Mouse (Mus musculus) right cerebral cortex, postnatal 14 days (tissue): ENCODE measurements at regions not wholly inside any gene's neighbourhood (a gene's known extent, or its start where the extent isn't known, plus 50 kb on each side); places are given as distances from the start of the nearest gene placed in this dataset.

Experiments
- DNase-seq: peaks from one replicate; pipeline ENCODE4 v3.0.0; 2022

DNA sequence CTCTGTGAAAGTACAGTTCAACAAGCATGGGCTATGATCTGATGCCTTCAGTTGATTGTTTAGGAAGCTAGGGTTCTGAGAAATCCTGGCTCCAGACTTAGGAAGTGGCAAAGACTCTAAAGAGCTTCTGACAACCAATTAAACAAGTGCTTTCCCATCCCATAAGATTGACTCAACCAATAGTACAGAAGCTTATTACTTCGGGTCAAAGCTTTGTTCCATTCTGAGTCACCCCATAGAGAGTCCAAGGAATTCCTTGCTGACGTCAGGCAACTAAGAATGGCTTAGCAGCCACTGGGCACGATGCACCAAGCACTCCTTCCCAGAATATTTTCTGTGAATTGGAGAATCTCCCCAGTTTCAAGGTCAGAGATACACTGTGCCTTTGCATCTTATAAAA, 59.0 kb upstream of the Ntm start:
- no peak for DNase-seq

DNA sequence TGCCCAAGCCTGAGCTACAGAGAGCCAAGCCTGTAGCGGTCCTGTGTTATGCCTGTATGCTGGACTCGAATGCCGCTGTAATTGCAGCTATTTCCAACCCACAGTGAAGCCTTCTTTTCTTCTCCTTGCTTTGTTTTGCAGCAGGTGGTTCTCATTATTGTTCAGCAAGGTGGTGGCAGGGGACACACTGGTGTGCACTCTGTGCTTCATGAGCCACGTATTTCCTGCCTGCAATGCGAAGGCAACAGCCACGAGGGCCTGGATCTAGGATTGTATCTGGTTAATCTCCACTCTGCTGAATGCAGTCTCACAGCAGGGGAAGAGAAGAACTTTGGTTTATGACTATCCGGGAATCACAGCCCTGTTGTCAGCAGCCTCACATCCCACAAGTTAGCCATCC, 62.3 kb upstream of the Ntm start:
- DNase-seq: no peak

DNA sequence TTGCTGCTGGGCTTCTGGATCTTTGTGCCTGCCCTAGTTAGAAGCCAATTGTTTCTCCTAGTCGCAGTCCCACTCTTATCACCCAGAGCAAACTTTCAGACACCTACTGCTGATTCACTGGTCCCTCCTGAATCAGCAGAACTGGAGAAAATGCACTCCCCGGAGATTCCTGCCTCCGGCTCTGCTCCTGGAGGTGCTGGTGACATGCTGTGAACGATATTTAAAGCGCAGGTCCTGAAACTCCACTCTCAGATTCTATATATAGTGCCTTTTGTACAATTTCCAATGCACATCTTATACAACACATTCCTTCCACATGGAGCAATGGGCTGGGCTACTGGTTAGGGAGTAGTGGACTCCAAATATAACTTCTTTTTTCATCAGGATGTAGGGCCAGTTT, 64.0 kb upstream of the Ntm start:
- DNase-seq: no peak

DNA sequence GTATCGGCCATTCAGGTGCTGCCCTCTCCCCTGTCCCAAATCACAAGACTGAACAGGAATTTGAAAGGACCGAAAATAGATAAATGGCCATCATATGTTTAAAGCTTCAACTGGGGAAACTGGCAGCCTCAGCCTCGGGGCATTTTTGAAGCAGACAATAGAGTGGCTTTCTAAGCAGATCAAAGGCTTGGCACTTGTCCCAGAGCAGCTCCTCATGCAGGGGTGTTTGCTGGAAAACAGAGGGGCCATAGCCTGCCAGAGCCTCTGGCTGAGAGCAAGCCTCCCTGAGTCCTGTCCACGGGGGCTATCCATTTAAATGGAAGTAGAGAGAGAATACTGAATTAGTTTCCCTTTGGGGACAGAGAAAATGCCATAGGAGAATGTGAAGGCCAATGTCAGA, 77.5 kb upstream of the Ntm start:
- DNase-seq: no peak

GRCm38 (mm10) chr9:30064551-30064950, 101.6 kb upstream of the Ntm start:
- DNase-seq: no peak

- DNase-seq: no peak
These were observed 105.0 kb upstream of the Ntm start for GRCm38 (mm10) chr9:30067980-30068379.

GRCm38 (mm10) chr9:30075233-30075632, 112.3 kb upstream of the Ntm start:
- no peak for DNase-seq

DNA sequence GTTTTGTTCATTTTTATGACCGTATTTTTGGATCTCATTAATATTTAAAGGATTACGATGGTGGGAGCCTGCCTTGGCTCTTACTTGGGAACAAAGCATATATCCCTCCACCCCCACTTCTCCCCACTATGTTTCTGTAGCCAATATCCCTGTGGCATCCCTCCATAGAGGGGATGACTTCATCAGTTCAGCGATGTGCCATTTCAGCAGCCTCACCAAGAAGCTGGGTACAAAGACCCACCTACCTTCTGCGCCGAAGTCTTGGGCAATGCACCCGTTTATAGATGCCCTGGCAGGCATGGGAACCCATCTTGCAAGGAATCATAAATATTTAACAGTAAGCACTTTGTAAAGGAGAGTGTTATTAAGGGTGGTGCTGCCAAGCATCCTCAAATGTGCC, 113.1 kb upstream of the Ntm start:
- DNase-seq: no peak

- DNase-seq: no peak
These were observed 113.5 kb upstream of the Ntm start for GRCm38 (mm10) chr9:30076482-30076881.

DNA sequence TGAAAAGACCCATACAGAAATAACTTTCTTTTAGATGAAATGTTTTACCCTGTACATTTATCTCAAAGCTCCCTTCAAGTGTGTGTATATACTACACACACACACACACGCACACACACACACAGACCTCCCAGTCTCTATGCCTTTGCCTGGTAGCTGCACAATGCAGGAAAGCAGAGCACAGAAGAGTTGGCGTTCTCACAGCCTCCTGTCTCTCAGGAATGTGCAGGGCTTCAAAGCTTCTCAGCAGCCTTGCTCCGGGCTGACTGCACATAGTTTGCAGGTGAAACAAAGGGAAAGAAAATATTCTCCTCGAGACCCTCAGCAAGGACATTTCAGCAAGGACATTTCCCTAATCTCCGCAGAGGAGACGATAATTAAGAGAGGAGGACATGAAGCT, 139.0 kb upstream of the Ntm start:
- no peak for DNase-seq

DNA sequence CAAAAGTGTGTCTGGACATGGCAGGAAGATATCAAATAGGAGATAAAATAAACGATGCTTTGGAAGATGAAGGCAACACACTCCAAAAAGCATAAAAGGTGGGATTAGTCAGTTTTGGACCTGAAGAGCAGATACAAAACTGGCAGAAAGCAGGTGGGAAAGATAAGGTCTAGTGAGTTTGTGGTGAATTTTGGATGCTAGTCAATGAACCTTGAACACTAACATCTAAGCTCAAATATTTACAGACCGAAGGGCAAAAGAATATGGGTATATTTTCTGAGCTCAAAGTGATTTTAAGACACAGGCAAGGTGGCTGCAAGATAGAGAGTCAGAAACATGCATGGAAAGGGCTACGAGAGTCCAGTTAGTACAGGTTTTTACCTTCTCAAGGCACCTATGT, 159.4 kb upstream of the Ntm start:
- no peak for DNase-seq

GRCm38 (mm10) chr9:30129151-30129550, 166.2 kb upstream of the Ntm start:
- DNase-seq: no peak

DNA sequence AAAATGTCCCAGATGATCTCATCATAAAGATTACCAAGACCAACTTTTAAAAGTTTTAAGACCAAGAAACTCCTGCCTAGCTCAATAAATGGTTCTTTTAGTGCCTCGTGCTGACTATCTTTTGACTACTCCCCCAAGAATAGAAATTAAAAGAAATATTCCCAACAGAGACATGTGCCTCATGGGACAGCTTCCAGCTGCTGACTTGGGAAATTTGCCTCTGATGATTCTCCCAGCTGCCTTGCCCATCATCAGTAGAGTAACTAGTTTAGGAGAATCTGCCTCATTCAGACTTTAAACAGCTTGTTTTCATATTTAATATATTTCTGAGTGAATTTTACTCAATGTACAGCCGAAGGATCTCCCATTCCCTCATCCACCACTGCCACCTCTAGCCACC, 168.7 kb upstream of the Ntm start:
- no peak for DNase-seq

DNA sequence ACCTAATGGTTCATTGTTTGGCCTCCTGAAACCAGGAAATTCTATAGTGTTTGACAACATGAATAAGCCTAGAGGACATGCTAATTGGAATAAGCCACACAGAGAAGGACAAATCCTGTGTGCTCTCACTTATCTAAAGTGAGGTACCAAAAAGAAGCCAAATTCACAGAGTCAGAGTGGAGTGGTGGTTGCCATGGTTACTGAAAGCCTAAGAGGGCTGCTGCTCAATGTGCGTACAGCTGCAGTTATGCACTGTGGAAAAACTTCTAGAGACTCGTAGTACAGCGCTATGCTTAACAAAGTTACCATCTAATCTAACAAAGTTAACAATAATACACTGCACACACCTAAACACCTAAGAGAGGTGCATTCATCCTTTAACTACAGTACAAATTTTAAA, 171.4 kb upstream of the Ntm start:
- no peak for DNase-seq

GRCm38 (mm10) chr9:30137611-30138287, 174.8 kb upstream of the Ntm start:
- peak; percentile 76 for DNase-seq

DNA sequence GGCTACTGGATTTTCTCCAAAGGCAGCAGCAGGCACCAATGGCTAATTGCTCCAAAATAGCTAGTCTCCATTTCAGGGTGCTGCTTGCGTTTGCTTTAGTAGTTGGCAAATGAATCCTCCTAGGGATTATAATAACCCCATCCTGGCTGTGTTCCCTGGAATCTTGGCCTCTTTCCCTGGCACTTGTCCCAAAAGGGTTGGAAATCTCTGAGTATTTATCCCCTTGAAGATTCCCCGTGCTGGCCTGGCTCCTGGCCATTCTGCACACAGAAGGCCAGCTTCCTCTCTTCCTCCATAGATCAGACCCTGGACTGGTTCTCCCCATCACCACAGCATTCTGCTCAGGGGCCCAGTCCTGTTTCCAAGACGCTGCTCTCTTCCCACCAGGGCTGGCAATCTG, 177.2 kb upstream of the Ntm start:
- peak; percentile 76 for DNase-seq

- no peak for DNase-seq
These were observed 178.2 kb upstream of the Ntm start for GRCm38 (mm10) chr9:30141186-30141585.

- no peak for DNase-seq
These were observed 180.0 kb upstream of the Ntm start for GRCm38 (mm10) chr9:30142806-30143458.

- peak; percentile 19 for DNase-seq
These were observed 186.8 kb upstream of the Ntm start for GRCm38 (mm10) chr9:30149481-30150468.

- DNase-seq: no peak
These were observed 188.2 kb upstream of the Ntm start for GRCm38 (mm10) chr9:30151173-30151572.

GRCm38 (mm10) chr9:30166235-30166752, 203.4 kb upstream of the Ntm start:
- no peak for DNase-seq

GRCm38 (mm10) chr9:30167223-30167622, 204.3 kb upstream of the Ntm start:
- no peak for DNase-seq

GRCm38 (mm10) chr9:30174646-30175045, 211.7 kb upstream of the Ntm start:
- DNase-seq: no peak

- no peak for DNase-seq
These were observed 212.4 kb upstream of the Ntm start for GRCm38 (mm10) chr9:30175376-30175775.
